Mouse (Mus musculus): ENCODE data around the gene Iqschfp.

DNA sequence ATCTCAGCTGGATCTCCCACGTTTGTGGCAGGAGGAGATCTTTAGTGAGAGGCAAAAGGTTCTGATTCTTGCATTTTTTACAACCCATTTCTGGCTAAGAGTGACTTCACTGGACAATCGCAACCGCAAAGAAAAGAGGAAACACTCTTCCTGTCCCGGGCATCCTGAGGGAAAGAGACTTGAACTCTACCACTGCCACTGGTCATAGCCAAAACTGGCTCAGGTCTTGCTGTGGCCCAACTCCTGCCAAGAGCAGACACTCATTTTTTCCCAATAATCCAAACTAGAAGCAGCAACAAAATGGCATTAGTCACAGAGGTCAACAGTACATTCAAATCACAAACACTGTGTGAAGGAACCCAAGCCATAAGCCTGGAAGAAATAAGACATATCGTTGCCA, 770.4 kb downstream of the Iqschfp start:
- TF ChIP-seq POLR2A (IDR thresholded peaks at IDR 0.05; ENCODE audit: control insufficient read depth, low read depth, low read length) (no peak), CTCF (IDR thresholded peaks at IDR 0.05; ENCODE audit: control insufficient read depth, insufficient read depth, insufficient replicate concordance, low read depth, low read length) (no peak)
